Mouse (Mus musculus) cerebellum, adult 2 months (tissue): Measurements from ENCODE around the gene Lif.

Experiments used
- CTCF ChIP-seq: fragments of 200-500 bp; IDR thresholded peaks from 2 replicates; pipeline ENCODE4 v1.5.1; 2011; ENCODE audit warnings: low read depth, mild to moderate bottlenecking, control low read depth, low read length, moderate library complexity, borderline replicate concordance; ENCODE audit not compliant: insufficient read depth
- POLR2A ChIP-seq: fragments of 200-500 bp; IDR thresholded peaks from 2 replicates; pipeline ENCODE4 v1.6.1; 2011; ENCODE audit warnings: low read length, control low read depth, borderline replicate concordance; ENCODE audit not compliant: insufficient read depth

DNA sequence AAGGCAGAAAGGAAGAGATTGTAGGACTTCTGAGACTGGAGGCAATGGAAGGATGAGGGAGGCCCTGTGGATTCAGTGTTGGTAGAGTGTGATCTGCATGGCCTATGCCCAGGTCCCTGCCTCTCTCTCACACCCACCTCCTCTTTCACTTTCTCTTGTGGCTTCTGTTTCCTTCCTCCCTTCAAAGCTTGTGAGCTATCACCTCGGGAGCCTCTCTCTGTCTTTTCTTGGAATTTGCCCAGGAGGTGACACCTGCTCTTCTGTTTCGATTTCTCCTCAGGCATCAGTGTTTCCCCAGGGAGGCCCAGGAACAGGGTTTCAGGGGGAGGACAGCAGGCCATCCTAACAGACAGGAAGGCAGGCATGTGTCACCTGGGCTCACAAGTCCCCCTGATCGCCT, 31.9 kb downstream of the Lif start:
- TF ChIP-seq CTCF (no peak), POLR2A (no peak)
